Mouse (Mus musculus) lung, adult 2 months (tissue): ENCODE results near the gene Crybb2.

Source experiments
- CTCF ChIP-seq: fragments of 200-500 bp; IDR thresholded peaks from 2 replicates; pipeline ENCODE4 v1.5.1; 2011; ENCODE audit warnings: mild to moderate bottlenecking, low read length, control low read depth; ENCODE audit not compliant: insufficient read depth
- POLR2A ChIP-seq: fragments of 200-500 bp; IDR thresholded peaks from 2 replicates; pipeline ENCODE4 v1.6.1; 2011; ENCODE audit warnings: low read depth, mild to moderate bottlenecking, control low read depth, low read length, borderline replicate concordance; ENCODE audit errors: extremely low read depth

GRCm38 (mm10) chr5:113081439-113081838 lies 11.5 kb upstream of the Crybb2 start, which contains the start of gene Crybb3:
- no peak for TF ChIP-seq POLR2A
- no peak for TF ChIP-seq CTCF
